Mouse (Mus musculus) myocyte (in vitro differentiated cells): ENCODE measurements around the gene Spint1. TPM values are rescaled to one million over a fixed set of nuclear protein-coding genes. Genes with fewer than 3 reads are reported as not detected.

ENCODE experiments used
- H3K27me3 ChIP-seq: one replicate; pipeline ENCODE4 v1.6.1; 2011; ENCODE audit not compliant: control insufficient read depth, insufficient read depth, insufficient read length
- H3K36me3 ChIP-seq: one replicate; pipeline ENCODE4 v1.6.1; 2011; ENCODE audit not compliant: control insufficient read depth, insufficient read depth
- H3K4me2 ChIP-seq: one replicate; pipeline ENCODE4 v1.6.1; 2011; ENCODE audit warnings: low read depth, control low read depth
- H3K4me3 ChIP-seq: one replicate; pipeline ENCODE4 v1.5.1; 2011; ENCODE audit warnings: mild to moderate bottlenecking, control low read depth, moderate library complexity
- H3K79me2 ChIP-seq: one replicate; pipeline ENCODE4 v1.6.1; 2011; ENCODE audit not compliant: control insufficient read depth, insufficient read depth
- H3ac ChIP-seq: one replicate; pipeline ENCODE4 v1.6.1; 2011; ENCODE audit not compliant: control insufficient read depth, insufficient read length
- CEBPB ChIP-seq: IDR thresholded peaks from 2 replicates; pipeline ENCODE4 v1.6.1; 2011; ENCODE audit warnings: mild to moderate bottlenecking, moderate library complexity; ENCODE audit not compliant: poor library complexity, insufficient read depth, severe bottlenecking
- E2F4 ChIP-seq: IDR thresholded peaks from one replicate; pipeline ENCODE4 v1.6.1; 2011; ENCODE audit warnings: mild to moderate bottlenecking, control low read depth, moderate library complexity; ENCODE audit not compliant: insufficient read depth
- MAX ChIP-seq: IDR thresholded peaks from one replicate; pipeline ENCODE4 v1.6.1; 2011; ENCODE audit warnings: low read depth, mild to moderate bottlenecking, control low read depth
- MYOD1 ChIP-seq, 3 experiments: IDR thresholded peaks; one replicate each; pipeline ENCODE4 v1.6.1; 2011; ENCODE audit warnings: control low read depth in 2 of 3, low read depth in 2 of 3, mild to moderate bottlenecking in 2 of 3, moderate library complexity in 1 of 3; ENCODE audit not compliant: insufficient read length in 2 of 3, control insufficient read depth in 1 of 3
- MYOG ChIP-seq, 3 experiments: IDR thresholded peaks; one replicate each; pipeline ENCODE4 v1.6.1; 2011; ENCODE audit warnings: control low read depth in 2 of 3, low read depth in 2 of 3, mild to moderate bottlenecking in 2 of 3; ENCODE audit not compliant: insufficient read length in 2 of 3, control insufficient read depth in 1 of 3, insufficient read depth in 1 of 3
- POLR2A ChIP-seq: IDR thresholded peaks from one replicate; pipeline ENCODE4 v1.6.1; 2011; ENCODE audit warnings: low read depth, mild to moderate bottlenecking, control low read depth, moderate library complexity; ENCODE audit not compliant: insufficient read length
- POLR2AphosphoS2 ChIP-seq: IDR thresholded peaks from one replicate; pipeline ENCODE4 v1.6.1; 2011; ENCODE audit warnings: low read depth, control low read depth; ENCODE audit not compliant: insufficient read length
- REST ChIP-seq: IDR thresholded peaks from one replicate; pipeline ENCODE4 v1.6.1; 2011; ENCODE audit warnings: mild to moderate bottlenecking, control low read depth, moderate library complexity; ENCODE audit not compliant: insufficient read depth, insufficient read length
- SRF ChIP-seq: IDR thresholded peaks from one replicate; pipeline ENCODE4 v1.6.1; 2011; ENCODE audit warnings: low read depth; ENCODE audit not compliant: control insufficient read depth, insufficient read length
- TCF12 ChIP-seq: IDR thresholded peaks from one replicate; pipeline ENCODE4 v1.6.1; 2011; ENCODE audit warnings: mild to moderate bottlenecking, control low read depth; ENCODE audit not compliant: poor library complexity, insufficient read depth, severe bottlenecking
- TCF3 ChIP-seq: IDR thresholded peaks from one replicate; pipeline ENCODE4 v1.6.1; 2011; ENCODE audit warnings: low read depth, control low read depth; ENCODE audit not compliant: insufficient read length
- USF1 ChIP-seq: IDR thresholded peaks from one replicate; pipeline ENCODE4 v1.6.1; 2011; ENCODE audit warnings: low read depth, mild to moderate bottlenecking, control low read depth, moderate library complexity
- polyA plus RNA-seq: library from polyadenylated mRNA; unstranded; fragments of >200 nt; fragmentation: generic; extraction: Trizol; gene quantifications from one replicate; pipeline ENCODE4 v1.2.1, GENCODE M21; 2012; ENCODE audit warnings: missing spikeins

Spint1 gene
- polyA plus RNA-seq, 1 experiment: 0.12 TPM

- Histone ChIP-seq H3K4me2 (peak overlapping the region; percentile 87), H3K27me3 (no peaks in the 10 kb centered on the region), H3K36me3 (no peaks in the 10 kb centered on the region), H3K4me3 (no peak overlapping the region), H3K79me2 (no peaks in the 10 kb centered on the region), H3ac (no peak overlapping the region)
- TF ChIP-seq MYOG (IDR thresholded peaks at IDR 0.05; ENCODE audit: control insufficient read depth in 1 of 3, insufficient read depth in 1 of 3, insufficient read length in 2 of 3, low read depth in 2 of 3) (no peak), E2F4 (no peak), TCF3 (no peak), TCF12 (no peak), POLR2AphosphoS2 (no peak), SRF (no peak), REST (no peak), MAX (no peak), POLR2A (no peak), MYOD1 (IDR thresholded peaks at IDR 0.05; ENCODE audit: control insufficient read depth in 1 of 3, insufficient read length in 2 of 3, low read depth in 2 of 3) (no peak), CEBPB (no peak), USF1 (no peak)
Observed at GRCm38 (mm10) chr2:119263813-119264212, 26.7 kb downstream of the Spint1 start.

DNA sequence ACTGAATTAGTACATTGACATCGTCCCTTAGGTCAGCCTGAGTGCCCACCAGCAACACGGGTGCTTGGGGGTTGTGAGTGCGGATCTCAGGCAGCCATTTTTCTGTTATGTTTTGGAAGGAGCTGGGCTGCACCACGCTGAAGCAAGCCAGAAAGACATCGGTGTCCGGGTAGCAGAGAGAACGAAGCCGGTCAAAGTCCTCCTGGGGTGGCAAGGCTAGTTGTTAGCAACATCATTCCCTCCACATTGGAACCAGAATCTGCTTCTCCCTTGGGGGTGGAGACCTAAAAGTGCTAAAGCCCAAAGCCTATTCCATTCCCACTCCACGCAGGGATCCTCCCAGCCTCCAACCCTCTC, 33.1 kb downstream of the Spint1 start:
- Histone ChIP-seq H3K36me3 (no peaks in the 10 kb centered on the region), H3K4me3 (no peak overlapping the region), H3ac (no peak overlapping the region), H3K27me3 (no peaks in the 10 kb centered on the region), H3K4me2 (peak overlapping the region; percentile 81), H3K79me2 (no peaks in the 10 kb centered on the region)
- TF ChIP-seq MYOG (IDR thresholded peaks at IDR 0.05; ENCODE audit: control insufficient read depth in 1 of 3, insufficient read depth in 1 of 3, insufficient read length in 2 of 3, low read depth in 2 of 3): no peak
- TF ChIP-seq E2F4: no peak
- TF ChIP-seq TCF12: no peak
- no peak for TF ChIP-seq SRF
- no peak for TF ChIP-seq POLR2A
- TF ChIP-seq CEBPB: no peak
- TF ChIP-seq USF1: no peak
- TF ChIP-seq TCF3: no peak
- no peak for TF ChIP-seq MYOD1 (IDR thresholded peaks at IDR 0.05; ENCODE audit: control insufficient read depth in 1 of 3, insufficient read length in 2 of 3, low read depth in 2 of 3)
- TF ChIP-seq POLR2AphosphoS2: no peak
- TF ChIP-seq MAX: no peak
- TF ChIP-seq REST: no peak

GRCm38 (mm10) chr2:119270643-119271331, 33.6 kb downstream of the Spint1 start, which contains the start of gene Rhov:
Gene Rhov, minus strand, starts transcription at chr2:119271272.
- H3K36me3 ChIP-seq: no peaks in the 10 kb centered on the region
- H3ac ChIP-seq: no peak within 1 kb of the TSS
- no peak for TF ChIP-seq CEBPB
- TF ChIP-seq E2F4: no peak
- no peak for TF ChIP-seq POLR2AphosphoS2
- TF ChIP-seq MYOD1 (IDR thresholded peaks at IDR 0.05; ENCODE audit: control insufficient read depth in 1 of 3, insufficient read length in 2 of 3, low read depth in 2 of 3): no peak
- no peak for TF ChIP-seq USF1
- no peaks in the 10 kb centered on the region for H3K27me3 ChIP-seq
- no peak within 1 kb of the TSS for H3K4me3 ChIP-seq
- H3K4me2 ChIP-seq: peak within 1 kb of the TSS; percentile 81
- H3K79me2 ChIP-seq: no peaks in the 10 kb centered on the region

DNA sequence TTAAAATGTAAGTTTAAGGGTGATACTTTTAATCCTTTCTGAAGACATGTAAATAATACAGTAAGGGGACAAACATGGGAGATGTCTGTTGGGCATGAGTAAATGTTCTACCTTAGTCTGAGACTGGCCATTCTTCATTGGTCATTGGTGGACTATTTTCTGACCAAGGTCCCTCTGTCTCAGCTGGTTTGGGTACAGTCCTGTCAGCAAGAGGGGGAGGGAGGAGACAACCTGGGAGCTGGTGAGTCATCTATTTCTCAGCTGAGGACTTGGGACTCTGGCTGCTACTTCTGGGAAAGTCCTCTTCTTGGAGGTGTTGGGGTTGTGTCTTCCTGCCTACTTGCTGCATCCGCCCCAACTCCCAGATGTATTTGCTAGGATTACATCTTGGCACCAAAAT, 37.0 kb downstream of the Spint1 start:
- H3K79me2 ChIP-seq: no peaks in the 10 kb centered on the region
- no peaks in the 10 kb centered on the region for H3K27me3 ChIP-seq
- H3ac ChIP-seq: no peak overlapping the region
- H3K36me3 ChIP-seq: no peaks in the 10 kb centered on the region
- no peak overlapping the region for H3K4me2 ChIP-seq
- TF ChIP-seq USF1 (no peak), CEBPB (no peak)
- no peak overlapping the region for H3K4me3 ChIP-seq

- Histone ChIP-seq H3K4me3 (no peak overlapping the region), H3K79me2 (no peaks in the 10 kb centered on the region), H3ac (no peak overlapping the region), H3K36me3 (no peaks in the 10 kb centered on the region), H3K4me2 (no peak overlapping the region), H3K27me3 (no peaks in the 10 kb centered on the region)
- no peak for TF ChIP-seq POLR2AphosphoS2
- TF ChIP-seq SRF: no peak
Observed at GRCm38 (mm10) chr2:119276926-119277325, 39.8 kb downstream of the Spint1 start.
